Comparison of ENCODE assay signal across 22 mouse cellular contexts in the genomic region with DNA sequence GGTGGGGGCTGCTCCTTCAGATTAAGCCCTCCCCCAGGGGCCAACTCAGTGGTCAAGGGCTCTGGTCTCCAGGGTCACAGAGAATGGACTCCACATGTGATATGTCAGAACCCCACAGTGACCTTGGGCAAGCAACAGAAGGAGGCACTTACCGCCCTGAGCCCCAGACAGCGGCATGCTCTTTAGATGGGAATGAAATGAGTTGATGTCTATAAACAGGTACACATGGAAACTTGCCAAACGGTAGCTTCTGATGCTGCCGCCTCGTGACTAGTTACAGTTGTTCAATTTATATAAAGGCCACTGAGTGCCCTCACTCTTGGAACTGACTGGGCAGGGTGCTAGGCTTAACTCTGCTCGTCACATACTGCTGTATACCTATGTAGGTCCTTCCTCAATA.
DNase-seq lines count a peak whose midpoint lies in the region; ATAC-seq lines count a peak whose summit lies in the region.
"Had no signal": no experiment of that assay in that cellular context is flagged by ENCODE, and none has a peak within 500 bp of the region (broad histone marks: within the 10 kb centered on the region; RNA-seq: fewer than 3 reads in every experiment).

No protein-coding gene starts in this region.

- intact Hi-C loops in heart, postnatal 10 days (cut with DNase I) = no loop called here

- DNase-seq in forebrain, embryonic 10.5 days (ENCODE audit: extremely low spot score, low spot score) = no peak
- DNase-seq in forebrain, embryonic 14.5 days (ENCODE audit: low spot score) = no peak
- DNase-seq in heart, adult 9 months (ENCODE audit: low spot score in 2 of 2) = no peak
- no peak for DNase-seq in neural tube, embryonic 10.5 days (ENCODE audit: extremely low spot score, low spot score)
- DNase-seq in heart, postnatal 10 days = peak; percentile 49 to 78
- no peak for DNase-seq in layer of hippocampus, adult 18-20 months (ENCODE audit: low spot score in 2 of 2)
- DNase-seq: adrenal gland, postnatal 10 days; cerebellum, postnatal 10 days; gastrocnemius, postnatal 10 days; kidney, postnatal 36 days; lung, adult 18-20 months; lung, postnatal 14 days; retina, postnatal 1 day had no signal

- WGBS in forebrain, embryonic 10.5 days = 76% methylated on average over 6 of the region's 6 CpGs
- WGBS in forebrain, embryonic 14.5 days = 75% methylated on average over 6 of the region's 6 CpGs
- 34% methylated on average over 6 of the region's 6 CpGs for WGBS in heart, embryonic 12.5 days
- WGBS in neural tube, embryonic 13.5 days = 76% methylated on average over 6 of the region's 6 CpGs

- H3K27me3 ChIP-seq in forebrain, embryonic 10.5 days (ENCODE audit: poor library complexity, severe bottlenecking) = no peaks in the 10 kb centered on the region
- H3K27me3 ChIP-seq in forebrain, embryonic 14.5 days (replicated peaks; ENCODE audit: control insufficient read depth, insufficient read depth, low read length) = no peaks in the 10 kb centered on the region
- no peaks in the 10 kb centered on the region for H3K27me3 ChIP-seq in heart, embryonic 12.5 days (replicated peaks)
- no peaks in the 10 kb centered on the region for H3K27me3 ChIP-seq in neural tube, embryonic 13.5 days
- H3K27me3 ChIP-seq: embryonic facial prominence, embryonic 13.5 days; intestine, embryonic 15.5 days; megakaryocyte, embryonic 14.5 days; Patski; stomach, embryonic 15.5 days had no signal

- peaks cover 3% of the 10 kb centered on the region; the same call in 1 of the 2 replicates for H3K36me3 ChIP-seq in forebrain, embryonic 10.5 days (replicated peaks)
- no peaks in the 10 kb centered on the region for H3K36me3 ChIP-seq in forebrain, embryonic 14.5 days (ENCODE audit: control insufficient read depth, insufficient read depth, low read length)
- H3K36me3 ChIP-seq in heart, embryonic 12.5 days = no peaks in the 10 kb centered on the region
- no peaks in the 10 kb centered on the region for H3K36me3 ChIP-seq in neural tube, embryonic 13.5 days
- H3K36me3 ChIP-seq: embryonic facial prominence, embryonic 13.5 days; intestine, embryonic 15.5 days; stomach, embryonic 15.5 days had no signal

- no peak overlapping the region for H3K9ac ChIP-seq in forebrain, embryonic 14.5 days (ENCODE audit: low read length)
- H3K9ac ChIP-seq in heart, embryonic 12.5 days = no peak overlapping the region
- H3K9ac ChIP-seq in neural tube, embryonic 13.5 days = no peak overlapping the region
- H3K9ac ChIP-seq: embryonic facial prominence, embryonic 13.5 days; intestine, embryonic 15.5 days; stomach, embryonic 15.5 days had no signal

- H3K9me3 ChIP-seq in forebrain, embryonic 10.5 days = no peaks in the 10 kb centered on the region
- no peaks in the 10 kb centered on the region for H3K9me3 ChIP-seq in forebrain, embryonic 14.5 days (replicated peaks; ENCODE audit: control insufficient read depth, low read length)
- no peaks in the 10 kb centered on the region for H3K9me3 ChIP-seq in heart, embryonic 12.5 days (replicated peaks)
- H3K9me3 ChIP-seq in neural tube, embryonic 13.5 days = no peaks in the 10 kb centered on the region
- H3K9me3 ChIP-seq: embryonic facial prominence, embryonic 13.5 days; intestine, embryonic 15.5 days; megakaryocyte, embryonic 14.5 days; stomach, embryonic 15.5 days had no signal

- H3K27ac ChIP-seq in forebrain, embryonic 10.5 days = peak overlapping the region; percentile 36; the same call in 1 of the 2 replicates
- no peak overlapping the region for H3K27ac ChIP-seq in forebrain, embryonic 14.5 days (ENCODE audit: low read depth, low read length)
- peak overlapping the region; percentile 88 for H3K27ac ChIP-seq in heart, embryonic 12.5 days (ENCODE audit: poor library complexity, severe bottlenecking)
- H3K27ac ChIP-seq in neural tube, embryonic 13.5 days (replicated peaks) = 0 out of 2 replicates have a peak overlapping the region, but pooled peaks have one; percentile 23
- H3K27ac ChIP-seq: embryonic facial prominence, embryonic 13.5 days; intestine, embryonic 15.5 days; stomach, embryonic 15.5 days had no signal

- ATAC-seq in forebrain, embryonic 14.5 days = no peak
- ATAC-seq in heart, embryonic 12.5 days (ENCODE audit: insufficient number of reproducible peaks, low FRiP score) = 0 out of 2 replicates have a peak, but pooled peaks have one; percentile 19
- no peak for ATAC-seq in neural tube, embryonic 13.5 days (ENCODE audit: low read depth)
- ATAC-seq: CD4-positive, CD25-positive, alpha-beta regulatory T cell, adult 4 months; intestine, embryonic 15.5 days; Patski had no signal

- H3K4me3 ChIP-seq in forebrain, embryonic 10.5 days = no peak overlapping the region
- H3K4me3 ChIP-seq in forebrain, embryonic 14.5 days (ENCODE audit: low read depth, low read length) = no peak overlapping the region
- no peak overlapping the region for H3K4me3 ChIP-seq in heart, embryonic 12.5 days
- H3K4me3 ChIP-seq in neural tube, embryonic 13.5 days = no peak overlapping the region
- H3K4me3 ChIP-seq: embryonic facial prominence, embryonic 13.5 days; intestine, embryonic 15.5 days; megakaryocyte, embryonic 14.5 days; stomach, embryonic 15.5 days had no signal

- H3K4me1 ChIP-seq in forebrain, embryonic 10.5 days = peaks cover 75% of the 10 kb centered on the region
- H3K4me1 ChIP-seq in forebrain, embryonic 14.5 days (ENCODE audit: control insufficient read depth, insufficient read depth, low read length) = peaks cover 25% of the 10 kb centered on the region
- peaks cover 53% of the 10 kb centered on the region for H3K4me1 ChIP-seq in heart, embryonic 12.5 days (replicated peaks)
- peaks cover 78% of the 10 kb centered on the region for H3K4me1 ChIP-seq in neural tube, embryonic 13.5 days (replicated peaks)
- H3K4me1 ChIP-seq: stomach, embryonic 15.5 days had no signal

- H3K4me2 ChIP-seq in forebrain, embryonic 14.5 days (ENCODE audit: low read length) = no peak overlapping the region
- H3K4me2 ChIP-seq in heart, embryonic 12.5 days = no peak overlapping the region; the same call in 1 of the 2 replicates
- no peak overlapping the region for H3K4me2 ChIP-seq in neural tube, embryonic 13.5 days
- H3K4me2 ChIP-seq: embryonic facial prominence, embryonic 13.5 days; intestine, embryonic 15.5 days; liver, embryonic 11.5 days; stomach, embryonic 15.5 days had no signal

Comparison
In these comparisons a context has a peak if more than half of its experiments do, and no peak if none do; other contexts are left out.
1. DNase-seq: peak in heart, postnatal 10 days (2 of 2); none in forebrain, embryonic 10.5 days (single experiment), forebrain, embryonic 14.5 days (single experiment), heart, adult 9 months (0 of 2), neural tube, embryonic 10.5 days (single experiment) and layer of hippocampus, adult 18-20 months (0 of 2).